Mouse (Mus musculus) right cerebral cortex, postnatal 10 days (tissue): ENCODE data around the gene Tekt4.

Experiments
- DNase-seq, 2 experiments: peaks; one replicate each; pipeline ENCODE4 v3.0.0; 2021; ENCODE audit warnings: low spot score in 2 of 2

Gene Tekt4

GRCm38 (mm10) chr17:25454272-25454671, at the start of gene Tekt4:
Tekt4 (plus strand) TSS chr17:25454615.
- peak in 1 of 2 experiments; percentile 60 for DNase-seq

GRCm38 (mm10) chr17:25405224-25405895, 49.1 kb upstream of the Tekt4 start:
- DNase-seq: no peak

DNA sequence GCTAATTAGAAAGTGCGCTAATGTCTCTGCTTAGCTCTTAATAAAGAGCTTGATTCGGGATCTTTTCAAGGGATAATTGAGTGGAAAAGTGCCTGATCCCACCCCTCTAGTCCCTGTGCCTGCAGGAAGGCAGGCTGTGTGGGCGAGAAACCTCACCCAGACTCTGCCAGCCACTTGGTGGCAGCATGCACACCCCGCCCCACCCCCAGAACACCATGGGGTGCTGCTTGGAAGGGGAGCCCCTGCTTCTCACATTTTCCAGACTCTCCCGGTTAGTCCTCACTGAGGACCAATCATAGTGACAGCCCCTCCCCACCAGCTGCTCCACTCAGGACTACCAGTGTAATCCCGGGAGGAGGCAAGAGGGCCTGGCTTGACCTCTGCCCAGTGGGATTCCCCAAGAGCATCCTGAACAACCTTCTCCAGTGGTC, 48.4 kb upstream of the Tekt4 start:
- peak; percentile 76 to 82 for DNase-seq

- peak; percentile 72 to 79 for DNase-seq
These were observed 47.1 kb upstream of the Tekt4 start for GRCm38 (mm10) chr17:25407352-25407751.

DNA sequence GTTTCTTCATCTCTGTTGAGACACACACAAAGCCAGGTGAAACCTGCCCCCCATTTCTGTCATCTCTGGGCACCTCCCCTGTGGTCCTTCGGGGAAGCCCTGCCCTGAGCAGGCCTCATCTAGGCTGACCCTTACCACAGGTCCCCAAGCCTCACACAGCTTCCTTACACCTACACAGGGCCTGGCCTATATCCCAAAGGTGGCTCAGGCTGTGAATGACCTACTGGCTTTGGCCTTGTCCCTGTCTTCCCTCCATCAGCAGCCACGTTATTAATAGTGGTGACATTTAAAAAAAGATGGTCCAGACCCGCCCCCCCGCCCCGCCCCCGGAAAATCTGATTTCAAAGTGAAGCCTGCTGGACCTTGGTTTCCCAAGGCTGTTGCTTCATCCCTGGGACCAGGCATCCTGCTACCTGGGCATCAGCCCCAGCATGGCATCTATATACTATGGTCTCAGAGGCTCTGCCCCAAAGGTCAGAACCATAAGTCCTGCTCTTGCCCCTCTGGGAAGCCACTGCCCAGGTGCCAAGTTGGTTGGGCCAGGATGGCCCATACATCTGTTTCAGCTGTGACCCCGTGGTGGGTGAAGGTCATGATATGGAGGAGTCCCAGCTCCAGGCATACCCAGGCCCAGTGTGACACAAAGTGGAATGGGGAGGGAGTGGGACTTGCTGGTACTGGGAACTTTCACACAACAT, 46.0 kb upstream of the Tekt4 start:
- no peak for DNase-seq

DNA sequence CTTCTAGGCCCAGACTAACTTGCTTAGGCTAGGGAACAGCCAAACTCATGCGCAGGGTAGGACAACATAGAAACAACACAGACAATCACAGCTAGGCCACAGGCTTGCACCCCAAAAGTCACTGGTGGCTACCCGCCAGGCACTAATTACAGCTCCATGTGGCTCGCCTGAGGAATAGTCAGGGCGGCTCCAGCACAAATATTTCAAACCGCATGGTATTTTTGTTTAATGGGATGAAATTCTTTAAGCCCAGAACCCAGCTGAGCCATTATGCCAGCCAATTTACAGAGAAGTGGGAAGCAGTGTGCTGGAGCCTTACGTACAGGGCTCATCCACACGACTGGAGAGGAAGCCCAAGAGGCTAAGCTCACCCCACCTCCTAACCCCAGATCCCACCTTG, 44.8 kb upstream of the Tekt4 start:
- DNase-seq: no peak

GRCm38 (mm10) chr17:25410180-25410579, 44.2 kb upstream of the Tekt4 start:
- no peak for DNase-seq

DNA sequence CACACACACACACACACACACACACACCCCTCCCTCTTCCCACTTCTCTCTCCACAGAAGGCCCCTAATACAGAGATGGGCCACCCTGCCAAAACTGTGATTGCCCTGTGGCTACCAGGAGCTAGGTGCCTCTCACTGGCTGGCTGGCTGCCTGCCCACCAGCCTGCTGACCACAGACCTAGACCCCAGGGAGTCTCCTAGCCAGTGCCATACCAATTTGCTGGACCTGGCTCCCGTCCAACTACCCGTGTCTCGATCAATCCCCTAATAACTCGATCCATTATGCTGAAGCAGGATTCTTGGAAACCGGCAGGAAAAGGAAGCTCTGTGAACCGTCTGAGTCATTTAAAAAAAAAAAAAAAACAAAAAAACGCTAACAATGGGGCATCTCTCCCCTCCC, 43.6 kb upstream of the Tekt4 start:
- peak in 1 of 2 experiments; percentile 50 for DNase-seq

GRCm38 (mm10) chr17:25411251-25411650, 43.2 kb upstream of the Tekt4 start:
- DNase-seq: no peak

DNA sequence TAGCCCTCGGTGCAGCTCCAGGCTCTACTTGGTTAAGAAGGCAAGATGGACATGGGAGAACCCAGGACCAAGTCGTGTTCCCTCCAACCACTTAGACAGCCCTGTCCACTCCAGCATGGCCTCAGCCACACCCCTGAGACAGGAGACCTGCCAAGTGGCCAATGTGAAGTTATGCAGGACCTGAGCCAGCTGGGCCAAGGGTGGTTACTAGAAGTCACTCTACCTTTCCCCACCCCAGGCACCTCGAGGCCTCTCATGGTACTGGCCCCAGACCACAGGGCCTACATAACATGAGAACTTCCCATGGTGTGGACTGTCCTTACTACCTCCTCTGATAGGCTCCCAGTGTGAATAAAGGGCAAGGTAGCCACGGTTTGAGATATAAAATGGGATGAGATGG, 40.2 kb upstream of the Tekt4 start:
- no peak for DNase-seq

- no peak for DNase-seq
These were observed 39.5 kb upstream of the Tekt4 start for GRCm38 (mm10) chr17:25414917-25415316.

- no peak for DNase-seq
These were observed 38.9 kb upstream of the Tekt4 start for GRCm38 (mm10) chr17:25415421-25415913.

GRCm38 (mm10) chr17:25416219-25416618, 38.2 kb upstream of the Tekt4 start:
- no peak for DNase-seq

- no peak for DNase-seq
These were observed 36.4 kb upstream of the Tekt4 start for GRCm38 (mm10) chr17:25417990-25418389.

- DNase-seq: peak; percentile 71 to 76
These were observed 35.5 kb upstream of the Tekt4 start for GRCm38 (mm10) chr17:25418926-25419325.

DNA sequence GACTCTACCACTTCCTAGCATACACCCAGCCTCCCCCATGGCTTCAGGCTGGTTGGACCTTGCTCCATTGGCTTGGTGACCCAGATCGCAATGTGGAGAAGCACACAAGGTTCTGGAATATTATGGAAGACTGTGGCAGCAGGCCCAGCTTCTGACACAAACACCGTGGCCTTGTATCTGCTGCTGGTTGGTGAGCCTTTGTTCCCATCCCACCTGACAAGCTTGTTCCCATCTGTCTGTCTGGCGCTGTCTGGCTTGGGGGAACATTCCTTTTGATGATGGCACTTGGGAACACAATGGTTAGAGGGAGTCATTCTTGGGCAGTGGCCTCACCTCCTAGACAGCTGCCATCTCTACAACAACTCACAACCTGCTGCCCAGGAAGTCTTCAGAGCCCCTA, 33.4 kb upstream of the Tekt4 start:
- DNase-seq: no peak

DNA sequence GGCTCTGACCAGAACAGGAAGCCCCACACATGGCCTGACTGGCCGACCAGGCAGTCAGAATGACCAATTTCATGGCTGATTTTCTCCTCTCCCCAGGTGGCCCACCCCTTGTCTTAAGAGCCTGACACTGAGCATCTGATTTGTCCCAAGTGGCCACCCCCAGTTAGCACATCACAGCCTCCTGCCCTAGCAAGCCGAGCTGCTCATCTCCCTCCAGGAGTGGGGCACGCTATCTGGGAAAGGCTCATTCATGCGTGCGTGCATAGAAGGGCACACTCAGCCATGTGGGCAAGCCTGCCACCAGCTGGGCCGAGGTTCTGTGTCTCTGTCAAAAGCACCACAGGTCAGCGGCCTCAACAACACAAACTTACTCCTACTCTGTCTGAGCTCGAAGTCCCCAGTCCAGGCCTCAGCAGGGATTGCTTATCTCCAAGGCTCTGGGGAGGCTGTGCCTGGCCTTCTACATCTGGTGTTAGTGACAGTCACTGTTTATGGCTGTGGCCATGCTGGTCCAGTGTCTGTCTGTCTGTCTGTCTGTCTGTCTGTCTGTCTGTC, 29.8 kb upstream of the Tekt4 start:
- no peak for DNase-seq

GRCm38 (mm10) chr17:25425996-25426395, 28.4 kb upstream of the Tekt4 start:
- no peak for DNase-seq

DNA sequence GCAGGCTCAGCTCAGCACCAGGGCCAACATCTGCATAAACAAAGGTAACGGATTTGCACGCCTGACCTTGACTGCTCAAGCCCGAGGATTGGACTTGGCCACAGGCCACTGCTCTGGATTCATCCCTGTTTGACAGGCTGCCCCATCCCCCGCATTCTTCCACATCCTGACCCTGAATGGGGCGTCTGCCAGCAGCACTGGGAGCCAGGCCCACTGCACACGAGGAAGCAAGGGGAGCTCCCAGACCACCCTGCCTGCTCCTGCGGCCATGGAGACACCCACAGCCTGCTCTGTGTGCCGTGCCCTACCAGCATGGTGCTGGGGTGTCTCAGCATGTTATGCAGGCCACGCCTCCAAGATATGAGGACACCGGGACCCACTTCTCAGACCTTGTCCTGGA, 27.0 kb upstream of the Tekt4 start:
- peak; percentile 71 to 75 for DNase-seq

DNA sequence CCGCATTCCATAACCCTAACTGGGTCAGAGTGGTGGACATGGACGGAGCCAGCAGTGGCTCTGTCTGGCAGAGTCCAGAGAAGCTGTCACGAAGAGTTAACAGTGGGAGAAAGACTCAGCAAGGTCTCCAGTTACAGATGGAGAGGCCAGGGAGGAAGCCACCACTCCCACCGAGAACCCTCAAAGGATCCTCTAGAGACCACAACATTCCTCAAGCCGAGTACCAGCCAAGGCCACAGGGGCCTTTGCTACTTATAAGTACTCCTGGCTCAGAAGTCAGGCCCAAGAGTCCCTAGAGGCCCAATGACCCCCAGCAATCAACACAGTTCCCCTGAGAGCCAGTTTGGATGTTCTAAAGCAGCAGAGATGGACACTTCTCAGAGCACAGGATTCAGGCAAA, 25.2 kb upstream of the Tekt4 start:
- no peak for DNase-seq

DNA sequence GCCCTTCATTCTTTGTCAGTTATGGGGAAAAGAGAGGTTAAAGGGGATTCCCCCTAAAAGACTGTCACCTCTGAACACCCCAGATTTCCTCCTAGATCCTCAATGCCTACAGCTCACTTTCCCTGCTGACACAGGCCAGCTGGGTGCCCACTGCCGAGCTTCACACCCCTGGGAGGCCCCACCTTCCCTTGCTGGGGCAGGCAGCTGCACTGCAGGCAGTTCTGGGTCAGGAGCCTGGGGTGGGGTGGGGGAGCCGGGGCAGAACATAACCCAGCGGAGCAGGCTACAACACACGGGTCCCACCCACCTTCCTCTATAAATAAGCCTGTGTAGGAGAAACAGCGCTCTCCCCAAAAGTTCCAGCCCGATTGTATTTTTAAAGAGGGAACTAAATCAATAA, 24.5 kb upstream of the Tekt4 start:
- DNase-seq: no peak

DNA sequence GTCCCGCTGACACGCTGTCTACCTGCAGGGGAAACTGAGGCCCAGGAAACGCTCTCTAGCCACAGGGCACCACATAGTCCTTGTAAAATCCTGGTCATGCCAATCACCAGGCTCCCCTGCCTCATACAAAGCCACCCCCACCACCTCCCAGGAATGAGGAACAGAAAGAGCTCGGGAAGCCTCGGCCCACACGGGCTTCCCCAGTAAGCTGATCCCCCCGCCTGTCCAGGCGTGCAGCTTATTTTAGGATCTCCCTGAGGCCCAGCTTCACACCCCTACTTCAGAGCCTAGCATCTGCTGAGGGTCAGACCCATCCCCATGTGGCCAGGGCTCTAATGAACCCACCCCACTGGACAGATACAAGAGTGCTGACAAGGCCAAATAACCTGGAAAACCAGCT, 23.9 kb upstream of the Tekt4 start:
- DNase-seq: no peak
